ENCODE assay signal across 27 mouse cellular contexts in genomic region chr16:32824061-32824460, GRCm38 (mm10). TPM values are rescaled to one million over a fixed set of nuclear protein-coding genes. Genes with fewer than 3 reads are reported as not detected.
DNase-seq lines count a peak whose midpoint lies in the region; ATAC-seq and TF ChIP-seq lines count a peak whose summit lies in the region.
"Had no signal": no experiment of that assay in that cellular context is flagged by ENCODE, and none has a peak within 500 bp of the region (broad histone marks: within the 10 kb centered on the region; RNA-seq: fewer than 3 reads in every experiment).

No protein-coding gene starts in this region.

- DNase-seq in gastrocnemius, adult 2 months = no peak
- DNase-seq in gastrocnemius, adult 18-20 months (ENCODE audit: low spot score) = no peak
- peak; percentile 88 for DNase-seq in heart, adult 11 months
- DNase-seq in heart, postnatal 4 days = no peak
- DNase-seq: adrenal gland, adult 2 months; adrenal gland, adult 8-10 months; adrenal gland, postnatal 10 days; adrenal gland, postnatal 14 days; adrenal gland, postnatal 25 days; adrenal gland, postnatal 36 days; B cell, adult 2 months; cerebellum, adult 11 months; cerebellum, adult 11-12 months; cerebellum, adult 18-20 months had no signal

- no peaks in the 10 kb centered on the region for H3K79me2 ChIP-seq in myocyte (ENCODE audit: control insufficient read depth, insufficient read depth)

- no peak overlapping the region for H3ac ChIP-seq in myocyte (ENCODE audit: control insufficient read depth, insufficient read length)

- WGBS in midbrain, embryonic 15.5 days = 94% methylated on average over 13 of the region's 13 CpGs

- no peak for ATAC-seq in midbrain, embryonic 15.5 days (replicated peaks)
- ATAC-seq: activated CD4-positive, CD25-positive, alpha-beta regulatory T cell, adult 4 months; CD4-positive, CD25-positive, alpha-beta regulatory T cell, adult 4 months; Patski had no signal

- no peaks in the 10 kb centered on the region for H3K4me1 ChIP-seq in midbrain, embryonic 15.5 days

- H3K27ac ChIP-seq in gastrocnemius, adult 2 months = peak overlapping the region; percentile 84
- H3K27ac ChIP-seq in midbrain, embryonic 15.5 days = no peak overlapping the region

- H3K27me3 ChIP-seq in myocyte (ENCODE audit: control insufficient read depth, insufficient read depth, insufficient read length) = no peaks in the 10 kb centered on the region
- H3K27me3 ChIP-seq in midbrain, embryonic 15.5 days (replicated peaks) = no peaks in the 10 kb centered on the region
- H3K27me3 ChIP-seq: CH12.LX, Patski had no signal

- intact Hi-C loops in gastrocnemius, adult 2 months (cut with DNase I) = loop anchor here (5.0 kb wide), 1 partner anchor 33 kb away; no protein-coding TSS in a partner anchor

- H3K36me3 ChIP-seq in myocyte (ENCODE audit: control insufficient read depth, insufficient read depth) = no peaks in the 10 kb centered on the region
- peaks cover 28% of the 10 kb centered on the region for H3K36me3 ChIP-seq in midbrain, embryonic 15.5 days (replicated peaks)

- no peak for TF ChIP-seq CTCF in gastrocnemius, adult 2 months (IDR thresholded peaks at IDR 0.05)

- no peak overlapping the region for H3K9ac ChIP-seq in midbrain, embryonic 15.5 days

- H3K4me2 ChIP-seq in myocyte (ENCODE audit: low read depth) = no peak overlapping the region
- no peak overlapping the region for H3K4me2 ChIP-seq in midbrain, embryonic 15.5 days

- TF ChIP-seq POLR2A in myocyte (IDR thresholded peaks at IDR 0.05; ENCODE audit: insufficient read length, low read depth) = no peak

- no peak overlapping the region for H3K4me3 ChIP-seq in gastrocnemius, adult 2 months
- H3K4me3 ChIP-seq in myocyte = no peak overlapping the region
- no peak overlapping the region for H3K4me3 ChIP-seq in midbrain, embryonic 15.5 days

- no peaks in the 10 kb centered on the region for H3K9me3 ChIP-seq in midbrain, embryonic 15.5 days
- H3K9me3 ChIP-seq: G1E had no signal

TF ChIP-seq in myocyte, 11 proteins besides CTCF, POLR2A, EP300 and RAD21:
- TF ChIP-seq MYOD1 (IDR thresholded peaks at IDR 0.05; ENCODE audit: control insufficient read depth in 1 of 3, insufficient read length in 2 of 3, low read depth in 2 of 3) (peak in 2 of 3 experiments; percentile 81 to 86), E2F4 (IDR thresholded peaks at IDR 0.05; ENCODE audit: insufficient read depth) (no peak), MYOG (IDR thresholded peaks at IDR 0.05; ENCODE audit: control insufficient read depth in 1 of 3, insufficient read depth in 1 of 3, insufficient read length in 2 of 3, low read depth in 2 of 3) (peak in 2 of 3 experiments; percentile 85 to 91)

RNA-seq across cellular contexts. Expression of gene Smbd1, which starts 13.8 kb away (rescaled TPM):
- total RNA-seq in gastrocnemius, adult 2 months (2021) = not detected
- not detected for total RNA-seq in gastrocnemius, adult 18-20 months (2021)
- total RNA-seq in heart, postnatal 4 days (2021) = not detected
- polyA plus RNA-seq in myocyte (2012; fragmentation: generic; extraction: Trizol) = not detected
- not detected in 2 replicates for polyA plus RNA-seq in midbrain, embryonic 15.5 days (2015; fragmentation: Nextera tagmentation; extraction: Ambion mirVana)
- total RNA-seq: adrenal gland, adult 18-20 months; adrenal gland, adult 2 months; adrenal gland, adult 8-10 months; adrenal gland, postnatal 10 days; adrenal gland, postnatal 14 days; adrenal gland, postnatal 25 days; adrenal gland, postnatal 36 days; adrenal gland, postnatal 4 days; CH12.LX; G1E; MEL had no signal
- polyA plus RNA-seq: activated CD4-positive, CD25-positive, alpha-beta regulatory T cell, adult 4 months; adrenal gland, adult 2 months; brain, embryonic 14.5 days; C2C12; CD4-positive, CD25-positive, alpha-beta regulatory T cell, adult 4 months; G1E; Patski had no signal

RNA-seq across cellular contexts. Expression of gene Muc20, which starts 26.8 kb away (rescaled TPM):
- total RNA-seq in gastrocnemius, adult 2 months (2021) = under 1 TPM; 0.33 to 0.45 TPM
- under 1 TPM; 0.32 to 0.40 TPM for total RNA-seq in gastrocnemius, adult 18-20 months (2021)
- total RNA-seq in heart, postnatal 4 days (2021) = under 1 TPM in 1 of 2 experiments, not detected in 1; 0.14 TPM
- 0.01 TPM for polyA plus RNA-seq in myocyte (2012; fragmentation: generic; extraction: Trizol)
- polyA plus RNA-seq in midbrain, embryonic 15.5 days (2015; fragmentation: Nextera tagmentation; extraction: Ambion mirVana) = not detected in 2 replicates
- total RNA-seq: adrenal gland, postnatal 36 days; ES-E14; MEL had no signal
- polyA plus RNA-seq: adrenal gland, adult 2 months; C2C12; G1E had no signal

RNA-seq across cellular contexts. Expression of gene Fyttd1, which starts 53.2 kb away (rescaled TPM):
- 10 to 100 TPM; 95.0 to 95.1 TPM for total RNA-seq in gastrocnemius, adult 2 months (2021)
- 10 to 100 TPM; 85.6 to 97.9 TPM for total RNA-seq in gastrocnemius, adult 18-20 months (2021)
- 100 to 1,000 TPM; 125 to 126 TPM for total RNA-seq in heart, postnatal 4 days (2021)
- 39.8 TPM for polyA plus RNA-seq in myocyte (2012; fragmentation: generic; extraction: Trizol)
- 100 and 110 TPM in 2 replicates for polyA plus RNA-seq in midbrain, embryonic 15.5 days (2015; fragmentation: Nextera tagmentation; extraction: Ambion mirVana)

RNA-seq across cellular contexts. Expression of gene Rubcn, which starts 53.5 kb away (rescaled TPM):
- total RNA-seq in gastrocnemius, adult 2 months (2021) = 10 to 100 TPM; 24.0 to 28.5 TPM
- total RNA-seq in gastrocnemius, adult 18-20 months (2021) = 10 to 100 TPM; 22.5 to 24.8 TPM
- total RNA-seq in heart, postnatal 4 days (2021) = 10 to 100 TPM; 29.8 to 35.1 TPM
- 34.0 TPM for polyA plus RNA-seq in myocyte (2012; fragmentation: generic; extraction: Trizol)
- polyA plus RNA-seq in midbrain, embryonic 15.5 days (2015; fragmentation: Nextera tagmentation; extraction: Ambion mirVana) = 37.3 and 38.0 TPM in 2 replicates
